Comparison of ENCODE assay signal across 8 mouse cellular contexts in genomic region chr13:43182465-43183201, GRCm38 (mm10). TPM values are rescaled to one million over a fixed set of nuclear protein-coding genes. Genes with fewer than 3 reads are reported as not detected.
A peak's percentile ranks its signal among the peaks of the same experiment; 100 is the strongest.
DNase-seq lines count a peak whose midpoint lies in the region; ATAC-seq and TF ChIP-seq lines count a peak whose summit lies in the region.

No protein-coding gene starts in this region.

- peaks cover 0 to 3% of the 10 kb centered on the region in 2 experiments; a peak in 2 of 4 replicates for H3K36me3 ChIP-seq in MEL (ENCODE audit: control insufficient read depth in 1 of 2, insufficient read depth in 2 of 2, low read length in 2 of 2)
- no peaks in the 10 kb centered on the region for H3K36me3 ChIP-seq in hindbrain, embryonic 14.5 days (replicated peaks; ENCODE audit: control insufficient read depth, insufficient read depth)

- H3K9me3 ChIP-seq in MEL (replicated peaks; ENCODE audit: insufficient read depth, low read length): no peaks in the 10 kb centered on the region
- no peaks in the 10 kb centered on the region for H3K9me3 ChIP-seq in hindbrain, embryonic 14.5 days (ENCODE audit: control insufficient read depth, low read length)

- no peaks in the 10 kb centered on the region for H3K79me2 ChIP-seq in MEL (ENCODE audit: control insufficient read depth, insufficient read depth, low read length, poor library complexity)

- peak; percentile 83 for DNase-seq in MEL (ENCODE audit: low read depth, low spot score)
- DNase-seq in cerebellum, adult 2 months: peak; percentile 78 to 87
- DNase-seq in frontal cortex, postnatal 10 days (ENCODE audit: low spot score in 2 of 2): peak; percentile 52 to 82
- peak; percentile 97 for DNase-seq in hindbrain, embryonic 14.5 days (ENCODE audit: low spot score)
- peak; percentile 81 to 82 for DNase-seq in layer of hippocampus, postnatal 36 days
- peak; percentile 90 for DNase-seq in lung, postnatal 36 days
- peak; percentile 87 for DNase-seq in retina, postnatal 7 days (ENCODE audit: low read depth, low spot score)
- peak; percentile 64 for DNase-seq in urinary bladder, adult 18-20 months (ENCODE audit: low spot score in 2 of 2)

- no peak for TF ChIP-seq POLR2A in MEL (IDR thresholded peaks at IDR 0.05; ENCODE audit: control insufficient read depth in 1 of 2, insufficient read depth in 1 of 2, low read depth in 1 of 2, low read length in 2 of 2, poor library complexity in 1 of 2)
- TF ChIP-seq POLR2A in cerebellum, adult 2 months (IDR thresholded peaks at IDR 0.05; ENCODE audit: borderline replicate concordance, insufficient read depth, low read length): no peak

- no peak overlapping the region for H3K27ac ChIP-seq in MEL (ENCODE audit: control insufficient read depth, low read depth, low read length)
- no peak overlapping the region for H3K27ac ChIP-seq in cerebellum, adult 2 months (ENCODE audit: insufficient read depth, low read length)
- H3K27ac ChIP-seq in hindbrain, embryonic 14.5 days: no peak overlapping the region; the same call in 1 of the 2 replicates

- H3K9ac ChIP-seq in MEL (ENCODE audit: control insufficient read depth, low read depth, low read length, poor library complexity, severe bottlenecking): peak overlapping the region; percentile 33; the same call in 1 of the 2 replicates
- peak overlapping the region; percentile 37; the same call in 1 of the 2 replicates for H3K9ac ChIP-seq in hindbrain, embryonic 14.5 days

- no peak for TF ChIP-seq EP300 in MEL (IDR thresholded peaks at IDR 0.05; ENCODE audit: low read depth in 1 of 2, low read length in 2 of 2)

- peaks cover 0 to 10% of the 10 kb centered on the region in 2 experiments; a peak in 2 of 4 replicates for H3K4me1 ChIP-seq in MEL (ENCODE audit: control insufficient read depth in 1 of 2, insufficient read depth in 2 of 2, low read length in 2 of 2)
- H3K4me1 ChIP-seq in cerebellum, adult 2 months (ENCODE audit: control insufficient read depth, insufficient read depth, low read length): no peaks in the 10 kb centered on the region
- H3K4me1 ChIP-seq in hindbrain, embryonic 14.5 days (replicated peaks; ENCODE audit: control insufficient read depth, insufficient read depth, low read length): no peaks in the 10 kb centered on the region; the same call in 1 of the 2 replicates

- H3K4me3 ChIP-seq in MEL (ENCODE audit: control insufficient read depth in 1 of 2, insufficient read depth in 1 of 2, low read depth in 2 of 2, low read length in 2 of 2): peak overlapping the region; percentile 14 to 23; a peak in 3 of 4 replicates
- H3K4me3 ChIP-seq in cerebellum, adult 2 months (replicated peaks; ENCODE audit: insufficient read depth, low read depth, low read length): peak overlapping the region; percentile 44
- peak overlapping the region; percentile 18 for H3K4me3 ChIP-seq in hindbrain, embryonic 14.5 days (replicated peaks; ENCODE audit: low read length)

- peak; percentile 77 for ATAC-seq in hindbrain, embryonic 14.5 days (ENCODE audit: low FRiP score)

- WGBS in cerebellum, adult 2 months: 18% methylated on average over 14 of the region's 14 CpGs
- 20% methylated on average over 14 of the region's 14 CpGs for WGBS in hindbrain, embryonic 14.5 days

- TF ChIP-seq CTCF in MEL (IDR thresholded peaks at IDR 0.05 in 2 of 3, conservative IDR thresholded peaks at IDR 0.05 in 1 of 3; ENCODE audit: control insufficient read depth in 1 of 3, insufficient read depth in 1 of 3, low read depth in 2 of 3, low read length in 3 of 3, poor library complexity in 1 of 3, severe bottlenecking in 1 of 3): peak; percentile 92
- TF ChIP-seq CTCF in cerebellum, adult 2 months (IDR thresholded peaks at IDR 0.05; ENCODE audit: borderline replicate concordance, insufficient read depth, low read depth, low read length): peak; percentile 94

- H3K27me3 ChIP-seq in MEL (ENCODE audit: control insufficient read depth in 1 of 2, insufficient read depth in 2 of 2, low read length in 2 of 2): no peaks in the 10 kb centered on the region; a peak in 2 of 4 replicates
- no peaks in the 10 kb centered on the region for H3K27me3 ChIP-seq in cerebellum, adult 2 months (ENCODE audit: control insufficient read depth, insufficient read depth, low read length)
- H3K27me3 ChIP-seq in hindbrain, embryonic 14.5 days (ENCODE audit: control insufficient read depth, insufficient read depth, low read length): no peaks in the 10 kb centered on the region

- TF ChIP-seq RAD21 in MEL (IDR thresholded peaks at IDR 0.05; ENCODE audit: low read depth, low read length): peak; percentile 94

- peak overlapping the region; percentile 51 for H3K4me2 ChIP-seq in hindbrain, embryonic 14.5 days (replicated peaks)

TF ChIP-seq in MEL, 35 proteins besides CTCF, POLR2A, EP300 and RAD21:
- TF ChIP-seq TBP (IDR thresholded peaks at IDR 0.05; ENCODE audit: low read depth, low read length): 0 out of 2 replicates have a peak, but pooled peaks have one; percentile 22
- peak; percentile 60; the same call in 1 of the 2 replicates for TF ChIP-seq BHLHE40 (IDR thresholded peaks at IDR 0.05; ENCODE audit: borderline replicate concordance, low read depth, low read length)
- TF ChIP-seq USF2 (IDR thresholded peaks at IDR 0.05; ENCODE audit: borderline replicate concordance in 1 of 2, insufficient read depth in 1 of 2, low read depth in 1 of 2, low read length in 2 of 2): no peak
- peak; percentile 23; the same call in 1 of the 2 replicates for TF ChIP-seq ZNF384 (IDR thresholded peaks at IDR 0.05; ENCODE audit: low read depth, low read length)
- TF ChIP-seq GATA1 (IDR thresholded peaks at IDR 0.05; ENCODE audit: low read depth, low read length): peak; percentile 44
- 0 out of 2 replicates have a peak, but pooled peaks have one; percentile 8 for TF ChIP-seq TCF12 (IDR thresholded peaks at IDR 0.05; ENCODE audit: low read depth, low read length)
- TF ChIP-seq CHD1 (IDR thresholded peaks at IDR 0.05; ENCODE audit: low read depth, low read length): no peak
- TF ChIP-seq RCOR1 (IDR thresholded peaks at IDR 0.05; ENCODE audit: low read depth, low read length): peak; percentile 62
- no peak for TF ChIP-seq KAT2A (conservative IDR thresholded peaks at IDR 0.05; ENCODE audit: low read depth, low read length)
- no peak for TF ChIP-seq MAFK (IDR thresholded peaks at IDR 0.05; ENCODE audit: borderline replicate concordance, low read depth, low read length)
- TF ChIP-seq ETS1 (IDR thresholded peaks at IDR 0.05; ENCODE audit: low read depth, low read length): peak; percentile 13; the same call in 1 of the 2 replicates
- peak; percentile 92 for TF ChIP-seq SMC3 (IDR thresholded peaks at IDR 0.05; ENCODE audit: low read depth, low read length)
- TF ChIP-seq ZC3H11A (IDR thresholded peaks at IDR 0.05; ENCODE audit: low read depth, low read length): peak; percentile 91
- TF ChIP-seq MAX (IDR thresholded peaks at IDR 0.05; ENCODE audit: low read length): no peak; the same call in 1 of the 2 replicates

RNA-seq across cellular contexts. Expression of gene Tbc1d7, which starts 11.3 kb away (rescaled TPM):
- 11.6 and 12.0 TPM in 2 replicates for total RNA-seq in MEL (2012; rRNA removed)
- polyA plus RNA-seq in MEL (2012; ENCODE audit: insufficient read depth in 1 of 2, insufficient read length in 2 of 2, low read depth in 1 of 2, low replicate concordance in 2 of 2, missing spikeins in 1 of 2): 10 to 100 TPM in 1 of 2 experiments, not detected in 1; 29.4 TPM
- polyA plus RNA-seq in cerebellum, adult 2 months (2012; rRNA removed): 48.2 and 49.9 TPM in 2 replicates
- polyA plus RNA-seq in hindbrain, embryonic 14.5 days (2014; fragmentation: Nextera tagmentation; extraction: Ambion mirVana): 82.5 and 91.4 TPM in 2 replicates
- 10 to 100 TPM; 26.2 to 27.2 TPM for total RNA-seq in layer of hippocampus, postnatal 36 days (2021)
